Mouse (Mus musculus) ES-Bruce4 (cell line): Measurements from ENCODE around the gene Gm3512. TPM values are rescaled to one million over a fixed set of nuclear protein-coding genes. Genes with fewer than 3 reads are reported as not detected.
"Not testable (repeated sequence)": the region's sequence is repeated elsewhere in the genome, so short reads cannot be mapped to it uniquely, and the experiment has no call there.

ENCODE experiments used
- H3K27ac ChIP-seq: 2 replicates; pipeline ENCODE4 v1.5.1; 2012; ENCODE audit warnings: low read length, inconsistent platforms; ENCODE audit not compliant: insufficient read depth
- H3K27me3 ChIP-seq: 2 replicates; pipeline ENCODE4 v1.6.1; 2012; ENCODE audit warnings: mild to moderate bottlenecking, low read length, inconsistent platforms; ENCODE audit not compliant: control insufficient read depth, poor library complexity, insufficient read depth, severe bottlenecking
- H3K36me3 ChIP-seq: 2 replicates; pipeline ENCODE4 v1.6.1; 2012; ENCODE audit warnings: inconsistent platforms, mild to moderate bottlenecking, low read length, moderate library complexity; ENCODE audit not compliant: control insufficient read depth, poor library complexity, insufficient read depth, severe bottlenecking
- H3K4me1 ChIP-seq: one replicate; pipeline ENCODE4 v1.8.1; 2011; ENCODE audit warnings: low read length; ENCODE audit not compliant: control insufficient read depth, insufficient read depth
- H3K4me3 ChIP-seq: 2 replicates; pipeline ENCODE4 v1.5.1; 2011; ENCODE audit warnings: low read depth, mild to moderate bottlenecking, low read length
- H3K9ac ChIP-seq: 2 replicates; pipeline ENCODE4 v1.6.1; 2012; ENCODE audit warnings: low read depth, mild to moderate bottlenecking, inconsistent platforms; ENCODE audit not compliant: poor library complexity, severe bottlenecking
- H3K9me3 ChIP-seq: replicated peaks from 2 replicates; pipeline ENCODE4 v1.6.1; 2012; ENCODE audit warnings: mild to moderate bottlenecking, low read length, inconsistent platforms; ENCODE audit not compliant: control insufficient read depth, poor library complexity, insufficient read depth, severe bottlenecking
- polyA plus RNA-seq: library from polyadenylated mRNA; stranded (reverse); fragments of >200 nt; gene quantifications from 2 replicates; pipeline ENCODE4 v1.2.4, GENCODE M21; 2011; ENCODE audit warnings: low read depth; ENCODE audit not compliant: missing spikeins, insufficient read depth, insufficient read length

Gene Gm3512
- polyA plus RNA-seq: 2.7 and 7.0 TPM in 2 replicates

- H3K4me3 ChIP-seq: peak within 1 kb of the TSS; percentile 53
- H3K27me3 ChIP-seq, H3K9me3 ChIP-seq, H3K9ac ChIP-seq, H3K4me1 ChIP-seq, H3K27ac ChIP-seq, H3K36me3 ChIP-seq: not testable (repeated sequence)
Observed at GRCm38 (mm10) chr14:7174483-7174971, at the start of gene Gm3512. Gene Gm3512, minus strand, starts transcription at chr14:7174533.

GRCm38 (mm10) chr14:7200070-7200469, 25.7 kb upstream of the Gm3512 start:
- not testable (repeated sequence) for H3K4me1 ChIP-seq, H3K9me3 ChIP-seq, H3K27me3 ChIP-seq, H3K36me3 ChIP-seq, H3K27ac ChIP-seq, H3K9ac ChIP-seq, H3K4me3 ChIP-seq

- not testable (repeated sequence) for H3K4me3 ChIP-seq, H3K27me3 ChIP-seq, H3K4me1 ChIP-seq, H3K27ac ChIP-seq, H3K9me3 ChIP-seq, H3K36me3 ChIP-seq, H3K9ac ChIP-seq
Observed at GRCm38 (mm10) chr14:7194440-7194839, 20.1 kb upstream of the Gm3512 start, which contains the start of gene Gm16434. Gene Gm16434, minus strand, starts transcription at chr14:7194540.

- H3K9me3 ChIP-seq, H3K4me1 ChIP-seq, H3K4me3 ChIP-seq, H3K27ac ChIP-seq, H3K27me3 ChIP-seq, H3K36me3 ChIP-seq, H3K9ac ChIP-seq: not testable (repeated sequence)
Observed at GRCm38 (mm10) chr14:7125312-7125711, 49.0 kb downstream of the Gm3512 start, which contains the start of gene Gm6676. Gene Gm6676, minus strand, starts transcription at chr14:7125412.

- H3K27ac ChIP-seq, H3K9me3 ChIP-seq, H3K36me3 ChIP-seq, H3K27me3 ChIP-seq, H3K4me1 ChIP-seq: not testable (repeated sequence)
- peak overlapping the region; percentile 74; the same call in 1 of the 2 replicates for H3K9ac ChIP-seq
- H3K4me3 ChIP-seq: peak overlapping the region; percentile 63
Observed at GRCm38 (mm10) chr14:7105124-7105802, 69.1 kb downstream of the Gm3512 start.

Other genes starting within 250 kb of the Gm3512 start
- not detected in 2 replicates for gene Gm6356, start 200.7 kb downstream of the Gm3512 start, polyA plus RNA-seq
- gene Gm10406, start 147.1 kb downstream of the Gm3512 start, polyA plus RNA-seq: 0.36 and 0.58 TPM in 2 replicates
- not detected in 2 replicates for gene Gm3685, start 129.6 kb downstream of the Gm3512 start, polyA plus RNA-seq
- gene Gm3696, start 73.9 kb downstream of the Gm3512 start, polyA plus RNA-seq: 2.1 and 2.8 TPM in 2 replicates
- not detected in 2 replicates for gene Gm6676, start 49.1 kb downstream of the Gm3512 start, polyA plus RNA-seq
- gene Gm16434, start 20.0 kb upstream of the Gm3512 start, polyA plus RNA-seq: not detected in 2 replicates
- not detected in 2 replicates for gene Gm3727, start 90.2 kb upstream of the Gm3512 start, polyA plus RNA-seq
- 1.5 and 2.2 TPM in 2 replicates for gene Gm3739, start 140.5 kb upstream of the Gm3512 start, polyA plus RNA-seq
- gene Gm5797, start 157.9 kb upstream of the Gm3512 start, polyA plus RNA-seq: not detected in 2 replicates
- gene Gm8374, start 190.6 kb upstream of the Gm3512 start, polyA plus RNA-seq: not detected in 2 replicates